9 mouse cellular contexts compared by ENCODE assay signal in genomic region chrX:38179891-38180310, GRCm38 (mm10). TPM values are rescaled to one million over a fixed set of nuclear protein-coding genes. Genes with fewer than 3 reads are reported as not detected.
A peak's percentile ranks its signal among the peaks of the same experiment; 100 is the strongest.
DNase-seq lines count a peak whose midpoint lies in the region; ATAC-seq and TF ChIP-seq lines count a peak whose summit lies in the region.
"Not testable (repeated sequence)": the region's sequence is repeated elsewhere in the genome, so short reads cannot be mapped to it uniquely, and the experiment has no call there.
"Had no signal": no experiment of that assay in that cellular context is flagged by ENCODE, and none has a peak within 500 bp of the region (broad histone marks: within the 10 kb centered on the region; RNA-seq: fewer than 3 reads in every experiment).

No protein-coding gene starts in this region.

- intact Hi-C loops in heart, postnatal 14 days (cut with DNase I): loop anchor here (5.0 kb wide), 2 partner anchors 98 to 118 kb away; no protein-coding TSS in a partner anchor

- H3K9ac ChIP-seq in forebrain, embryonic 13.5 days: 0 out of 2 replicates have a peak overlapping the region, but pooled peaks have one; percentile 37
- not testable (repeated sequence) for H3K9ac ChIP-seq in liver, embryonic 16.5 days (ENCODE audit: low read depth, low read length)

- H3K4me1 ChIP-seq in forebrain, embryonic 13.5 days; liver, embryonic 16.5 days (ENCODE audit: control insufficient read depth, low read depth, low read length); testis, adult 2 months (ENCODE audit: control insufficient read depth, insufficient read depth, low read length): not testable (repeated sequence)

- H3K4me2 ChIP-seq in forebrain, embryonic 13.5 days: peak overlapping the region; percentile 38
- peak overlapping the region; percentile 30; the same call in 1 of the 2 replicates for H3K4me2 ChIP-seq in liver, embryonic 16.5 days (ENCODE audit: low read depth, low read length)

- DNase-seq in CD8-positive naive resting alpha-beta T cell, adult 2 months (ENCODE audit: low read depth in 2 of 2, low spot score in 2 of 2): peak; percentile 33 to 39
- DNase-seq in cerebellum, adult 11 months: peak; percentile 22
- peak; percentile 33 to 42 for DNase-seq in heart, postnatal 14 days
- peak; percentile 61 for DNase-seq in kidney, postnatal 14 days
- peak; percentile 52 for DNase-seq in neural tube, embryonic 10.5 days (ENCODE audit: extremely low spot score, low spot score)

- H3K36me3 ChIP-seq in forebrain, embryonic 13.5 days (ENCODE audit: poor library complexity, severe bottlenecking); liver, embryonic 16.5 days (ENCODE audit: control insufficient read depth, insufficient read depth); testis, adult 2 months (ENCODE audit: control insufficient read depth, insufficient read depth, low read length): not testable (repeated sequence)

- WGBS in forebrain, embryonic 13.5 days: 42% methylated on average over 19 of the region's 19 CpGs
- 31% methylated on average over 19 of the region's 19 CpGs for WGBS in liver, embryonic 16.5 days (ENCODE audit: insufficient replicate concordance)

- TF ChIP-seq CTCF in testis, adult 2 months (IDR thresholded peaks at IDR 0.05; ENCODE audit: control insufficient read depth, insufficient read depth, insufficient replicate concordance, low read depth, low read length): not testable (repeated sequence)

- peak; percentile 71 for ATAC-seq in forebrain, embryonic 13.5 days
- ATAC-seq in liver, embryonic 16.5 days (ENCODE audit: low read depth): not testable (repeated sequence)

- peak overlapping the region; percentile 21 for H3K4me3 ChIP-seq in forebrain, embryonic 13.5 days
- peak overlapping the region; percentile 31 for H3K4me3 ChIP-seq in liver, embryonic 16.5 days (ENCODE audit: low read depth, low read length)
- H3K4me3 ChIP-seq in testis, adult 2 months (ENCODE audit: control insufficient read depth, low read depth, low read length): peak overlapping the region; percentile 13; the same call in 1 of the 2 replicates

- not testable (repeated sequence) for H3K27me3 ChIP-seq in forebrain, embryonic 13.5 days; liver, embryonic 16.5 days (ENCODE audit: control insufficient read depth, insufficient read depth, low read depth, low read length); testis, adult 2 months (ENCODE audit: control insufficient read depth, insufficient read depth, low read length)

- not testable (repeated sequence) for H3K9me3 ChIP-seq in forebrain, embryonic 13.5 days (replicated peaks); liver, embryonic 16.5 days (replicated peaks; ENCODE audit: control insufficient read depth, low read length)

- not testable (repeated sequence) for H3K27ac ChIP-seq in forebrain, embryonic 13.5 days; liver, embryonic 16.5 days (ENCODE audit: low read length); testis, adult 2 months (ENCODE audit: control insufficient read depth, insufficient read depth, low read depth, low read length)

- not testable (repeated sequence) for TF ChIP-seq POLR2A in testis, adult 2 months (IDR thresholded peaks at IDR 0.05; ENCODE audit: control insufficient read depth, low read depth, low read length)

RNA-seq across cellular contexts. Expression of gene Zbtb33, which starts 9.7 kb away (rescaled TPM):
- polyA plus RNA-seq in forebrain, embryonic 13.5 days (2015; fragmentation: Nextera tagmentation; extraction: Ambion mirVana): 5.1 and 5.4 TPM in 2 replicates
- total RNA-seq in heart, postnatal 14 days (2021): 10 to 100 TPM; 11.6 to 11.7 TPM
- polyA plus RNA-seq in liver, embryonic 16.5 days (2015; fragmentation: Nextera tagmentation; extraction: Ambion mirVana): 0.79 and 0.98 TPM in 2 replicates
- polyA plus RNA-seq in testis, adult 2 months (2012; rRNA removed): 1.0 TPM in 2 replicates

RNA-seq across cellular contexts. Expression of gene Rhox13, which starts 58.9 kb away (rescaled TPM):
- polyA plus RNA-seq in forebrain, embryonic 13.5 days (2015; fragmentation: Nextera tagmentation; extraction: Ambion mirVana): not detected in 2 replicates
- total RNA-seq in heart, postnatal 14 days (2021): not detected
- polyA plus RNA-seq in liver, embryonic 16.5 days (2015; fragmentation: Nextera tagmentation; extraction: Ambion mirVana): not detected in 2 replicates
- polyA plus RNA-seq in testis, adult 2 months (2012; rRNA removed): 6.0 TPM in 2 replicates
- polyA plus RNA-seq: large intestine, adult 2 months had no signal
